In the genomic region with DNA sequence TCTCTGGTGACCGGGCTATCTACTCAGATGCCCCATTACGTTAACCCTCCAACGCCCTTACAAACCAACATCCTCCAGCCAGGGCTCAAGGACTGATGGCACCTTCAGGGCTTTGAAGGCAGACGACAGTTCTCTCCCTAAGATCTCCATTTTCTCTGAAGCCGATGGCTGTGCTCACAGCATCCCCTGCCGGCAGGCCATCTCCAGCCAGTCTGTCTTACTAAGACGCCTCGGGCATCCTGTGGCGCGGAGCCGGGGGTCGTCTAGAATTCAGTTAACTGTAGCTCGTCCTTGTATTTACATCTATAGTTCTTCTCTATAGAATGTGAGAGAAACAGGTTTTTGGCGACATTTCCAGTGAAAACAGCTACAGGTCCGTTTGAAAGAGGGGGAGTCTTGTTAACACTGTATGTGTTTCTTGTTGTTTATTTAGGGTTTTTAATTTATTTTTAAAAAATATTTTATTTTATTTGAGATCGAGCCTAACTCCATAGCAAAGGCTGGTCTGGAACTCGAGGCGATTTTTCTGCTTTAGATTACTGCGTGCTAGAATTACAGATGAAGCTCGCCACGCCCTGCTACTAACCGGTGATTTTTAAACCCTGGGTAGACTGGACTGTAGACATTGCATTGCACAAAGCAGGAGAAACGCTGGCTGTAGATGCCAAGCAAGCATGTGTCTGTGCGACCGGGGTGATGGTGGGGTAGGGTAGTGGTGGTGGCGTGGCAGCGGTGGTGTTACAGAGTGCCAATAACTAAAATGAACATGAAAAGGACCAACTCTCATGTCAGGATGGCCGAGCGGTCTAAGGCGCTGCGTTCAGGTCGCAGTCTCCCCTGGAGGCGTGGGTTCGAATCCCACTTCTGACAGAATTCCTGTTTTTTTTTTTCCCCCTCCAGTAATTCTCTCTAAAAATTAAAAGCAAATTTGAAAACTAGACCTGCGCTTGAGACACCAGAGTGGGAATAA, we compare ENCODE assay signal across 8 mouse cellular contexts. TPM values are rescaled to one million over a fixed set of nuclear protein-coding genes. Genes with fewer than 3 reads are reported as not detected.
A peak's percentile ranks its signal among the peaks of the same experiment; 100 is the strongest.
DNase-seq lines count a peak whose midpoint lies in the region; ATAC-seq and TF ChIP-seq lines count a peak whose summit lies in the region.

No protein-coding gene starts in this region.

- peak overlapping the region; percentile 15; the same call in 1 of the 2 replicates for H3K9ac ChIP-seq in embryonic facial prominence, embryonic 12.5 days
- peak overlapping the region; percentile 17 for H3K9ac ChIP-seq in heart, adult 2 months (ENCODE audit: low read depth, low read length)
- peak overlapping the region; percentile 55 for H3K9ac ChIP-seq in limb, embryonic 13.5 days
- H3K9ac ChIP-seq in midbrain, embryonic 15.5 days, result peak overlapping the region; percentile 42

- H3K9me3 ChIP-seq in embryonic facial prominence, embryonic 12.5 days, result no peaks in the 10 kb centered on the region
- H3K9me3 ChIP-seq in limb, embryonic 13.5 days, result no peaks in the 10 kb centered on the region
- no peaks in the 10 kb centered on the region for H3K9me3 ChIP-seq in midbrain, embryonic 15.5 days

- DNase-seq in 3T3-L1 (ENCODE audit: low read depth, low spot score), result peak; percentile 95
- DNase-seq in adrenal gland, postnatal 25 days, result peak; percentile 80
- peak; percentile 86 for DNase-seq in heart, adult 2 months
- peak; percentile 89 for DNase-seq in kidney, adult 2 months
- DNase-seq in spleen, postnatal 14 days (ENCODE audit: low spot score in 2 of 2), result peak; percentile 63 to 72

- TF ChIP-seq CTCF in heart, adult 2 months (IDR thresholded peaks at IDR 0.05), result no peak; the same call in none of the 2 replicates
- TF ChIP-seq CTCF in kidney, adult 2 months (conservative IDR thresholded peaks at IDR 0.05; ENCODE audit: insufficient read depth, insufficient read length, low read depth, low read length), result peak; percentile 91

- H3K36me3 ChIP-seq in embryonic facial prominence, embryonic 12.5 days, result no peaks in the 10 kb centered on the region
- no peaks in the 10 kb centered on the region for H3K36me3 ChIP-seq in heart, adult 2 months (ENCODE audit: control insufficient read depth, insufficient read depth, low read length)
- no peaks in the 10 kb centered on the region for H3K36me3 ChIP-seq in kidney, adult 2 months (ENCODE audit: control insufficient read depth, insufficient read depth, low read length)
- no peaks in the 10 kb centered on the region for H3K36me3 ChIP-seq in limb, embryonic 13.5 days
- no peaks in the 10 kb centered on the region for H3K36me3 ChIP-seq in midbrain, embryonic 15.5 days (replicated peaks)

- peak overlapping the region; percentile 49 for H3K4me3 ChIP-seq in embryonic facial prominence, embryonic 12.5 days
- peak overlapping the region; percentile 74 for H3K4me3 ChIP-seq in heart, adult 2 months
- peak overlapping the region; percentile 62 for H3K4me3 ChIP-seq in kidney, adult 2 months (ENCODE audit: insufficient read depth, low read depth, low read length)
- peak overlapping the region; percentile 52 for H3K4me3 ChIP-seq in limb, embryonic 13.5 days
- H3K4me3 ChIP-seq in midbrain, embryonic 15.5 days, result peak overlapping the region; percentile 46

- H3K27ac ChIP-seq in embryonic facial prominence, embryonic 12.5 days, result no peak overlapping the region
- H3K27ac ChIP-seq in heart, adult 2 months, result peak overlapping the region; percentile 53
- H3K27ac ChIP-seq in kidney, adult 2 months (ENCODE audit: insufficient read depth, low read depth, low read length), result no peak overlapping the region
- H3K27ac ChIP-seq in limb, embryonic 13.5 days, result peak overlapping the region; percentile 8; the same call in 1 of the 2 replicates
- H3K27ac ChIP-seq in midbrain, embryonic 15.5 days, result peak overlapping the region; percentile 82

- ATAC-seq in embryonic facial prominence, embryonic 12.5 days (ENCODE audit: insufficient number of reproducible peaks, insufficient read depth, low FRiP score, low TSS enrichment), result peak; percentile 84
- ATAC-seq in limb, embryonic 13.5 days (ENCODE audit: low FRiP score, low read depth), result peak; percentile 73
- peak; percentile 89 for ATAC-seq in midbrain, embryonic 15.5 days (replicated peaks)

- no peaks in the 10 kb centered on the region for H3K79me2 ChIP-seq in heart, adult 2 months (replicated peaks; ENCODE audit: control insufficient read depth, insufficient read depth, low read length)

- H3K4me1 ChIP-seq in embryonic facial prominence, embryonic 12.5 days, result no peaks in the 10 kb centered on the region
- peaks cover 12% of the 10 kb centered on the region for H3K4me1 ChIP-seq in heart, adult 2 months (ENCODE audit: control insufficient read depth, insufficient read depth, low read length)
- peaks cover 11% of the 10 kb centered on the region for H3K4me1 ChIP-seq in kidney, adult 2 months (ENCODE audit: control insufficient read depth, insufficient read depth, low read length)
- H3K4me1 ChIP-seq in limb, embryonic 13.5 days, result no peaks in the 10 kb centered on the region
- H3K4me1 ChIP-seq in midbrain, embryonic 15.5 days, result 0 out of 2 replicates have a peak, but pooled peaks cover 3% of the 10 kb centered on the region

- peak overlapping the region; percentile 52 for H3K4me2 ChIP-seq in embryonic facial prominence, embryonic 12.5 days (replicated peaks)
- H3K4me2 ChIP-seq in limb, embryonic 13.5 days (replicated peaks), result peak overlapping the region; percentile 65
- H3K4me2 ChIP-seq in midbrain, embryonic 15.5 days, result peak overlapping the region; percentile 46

- peaks cover 5% of the 10 kb centered on the region for H3K27me3 ChIP-seq in embryonic facial prominence, embryonic 12.5 days
- no peaks in the 10 kb centered on the region for H3K27me3 ChIP-seq in heart, adult 2 months (ENCODE audit: control insufficient read depth, insufficient read depth, low read length)
- H3K27me3 ChIP-seq in kidney, adult 2 months (replicated peaks; ENCODE audit: control insufficient read depth, insufficient read depth, low read length), result no peaks in the 10 kb centered on the region
- H3K27me3 ChIP-seq in limb, embryonic 13.5 days, result peaks cover 10% of the 10 kb centered on the region
- H3K27me3 ChIP-seq in midbrain, embryonic 15.5 days (replicated peaks), result 0 out of 2 replicates have a peak, but pooled peaks cover under 1% of the 10 kb centered on the region

- TF ChIP-seq POLR2A in heart, adult 2 months (IDR thresholded peaks at IDR 0.05; ENCODE audit: insufficient read depth, low read depth, low read length), result no peak
- no peak for TF ChIP-seq POLR2A in kidney, adult 2 months (IDR thresholded peaks at IDR 0.05; ENCODE audit: low read depth, low read length)

- intact Hi-C loops in heart, adult 2 months (cut with DNase I), result loop anchor here (1.0 to 2.0 kb wide), 5 partner anchors 37 to 211 kb away; partner anchors contain the start of genes Arl2bp and Cpne2

- TF ChIP-seq EP300 in heart, adult 2 months (IDR thresholded peaks at IDR 0.05; ENCODE audit: insufficient read depth, low read depth, low read length), result peak; percentile 91

- under 1% methylated on average over 35 of the region's 35 CpGs for WGBS in embryonic facial prominence, embryonic 12.5 days
- under 1% methylated on average over 35 of the region's 35 CpGs for WGBS in heart, adult 2 months
- under 1% methylated on average over 35 of the region's 35 CpGs for WGBS in kidney, adult 2 months
- under 1% methylated on average over 35 of the region's 35 CpGs for WGBS in limb, embryonic 13.5 days
- under 1% methylated on average over 35 of the region's 35 CpGs for WGBS in midbrain, embryonic 15.5 days

RNA-seq across cellular contexts. Expression of gene Pllp, which starts 7.1 kb away (rescaled TPM):
- total RNA-seq in adrenal gland, postnatal 25 days (2021), result 0.67 TPM in 1 of 2 replicates, not detected in the other
- 2.3 TPM in 2 replicates for polyA plus RNA-seq in embryonic facial prominence, embryonic 12.5 days (2016; fragmentation: Nextera tagmentation; extraction: Ambion mirVana)
- total RNA-seq in heart, adult 2 months (2021), result under 1 TPM; 0.55 to 0.63 TPM
- 1.1 and 2.6 TPM in 2 replicates for polyA plus RNA-seq in heart, adult 2 months (2012; rRNA removed)
- 160 and 166 TPM in 2 replicates for polyA plus RNA-seq in kidney, adult 2 months (2012; rRNA removed)
- polyA plus RNA-seq in limb, embryonic 13.5 days (2015; fragmentation: Nextera tagmentation; extraction: Ambion mirVana), result 0.50 and 0.83 TPM in 2 replicates
- 1.5 and 1.6 TPM in 2 replicates for polyA plus RNA-seq in midbrain, embryonic 15.5 days (2015; fragmentation: Nextera tagmentation; extraction: Ambion mirVana)

RNA-seq across cellular contexts. Expression of gene Arl2bp, which starts 36.7 kb away (rescaled TPM):
- 60.0 and 75.3 TPM in 2 replicates for total RNA-seq in adrenal gland, postnatal 25 days (2021)
- 162 and 168 TPM in 2 replicates for polyA plus RNA-seq in embryonic facial prominence, embryonic 12.5 days (2016; fragmentation: Nextera tagmentation; extraction: Ambion mirVana)
- 10 to 100 TPM; 77.2 to 84.1 TPM for total RNA-seq in heart, adult 2 months (2021)
- polyA plus RNA-seq in heart, adult 2 months (2012; rRNA removed), result 107 and 148 TPM in 2 replicates
- 76.2 and 77.2 TPM in 2 replicates for polyA plus RNA-seq in kidney, adult 2 months (2012; rRNA removed)
- 151 and 160 TPM in 2 replicates for polyA plus RNA-seq in limb, embryonic 13.5 days (2015; fragmentation: Nextera tagmentation; extraction: Ambion mirVana)
- 190 and 202 TPM in 2 replicates for polyA plus RNA-seq in midbrain, embryonic 15.5 days (2015; fragmentation: Nextera tagmentation; extraction: Ambion mirVana)

RNA-seq across cellular contexts. Expression of gene Ccl22, which starts 42.3 kb away (rescaled TPM):
- not detected in 2 replicates for total RNA-seq in adrenal gland, postnatal 25 days (2021)
- not detected in 2 replicates for polyA plus RNA-seq in embryonic facial prominence, embryonic 12.5 days (2016; fragmentation: Nextera tagmentation; extraction: Ambion mirVana)
- total RNA-seq in heart, adult 2 months (2021), result not detected
- polyA plus RNA-seq in heart, adult 2 months (2012; rRNA removed), result 0.14 and 0.41 TPM in 2 replicates
- polyA plus RNA-seq in kidney, adult 2 months (2012; rRNA removed), result 0.87 and 3.7 TPM in 2 replicates
- not detected in 2 replicates for polyA plus RNA-seq in limb, embryonic 13.5 days (2015; fragmentation: Nextera tagmentation; extraction: Ambion mirVana)
- 0.14 TPM in 1 of 2 replicates, not detected in the other for polyA plus RNA-seq in midbrain, embryonic 15.5 days (2015; fragmentation: Nextera tagmentation; extraction: Ambion mirVana)

Comparison
In these comparisons a context has a peak if more than half of its experiments do, and no peak if none do; other contexts are left out.
1. H3K27ac ChIP-seq: peak in heart, adult 2 months (single experiment), limb, embryonic 13.5 days (single experiment) and midbrain, embryonic 15.5 days (single experiment); none in embryonic facial prominence, embryonic 12.5 days (single experiment) and kidney, adult 2 months (single experiment).
2. RNA of gene Pllp, which starts 7.1 kb away (polyA plus RNA-seq): 160 to 166 TPM in kidney, adult 2 months; 1.1 to 2.6 TPM in heart, adult 2 months, 2.3 TPM in embryonic facial prominence, embryonic 12.5 days, 1.5 to 1.6 TPM in midbrain, embryonic 15.5 days and 0.50 to 0.83 TPM in limb, embryonic 13.5 days; every median in the first group is over 10 times any median in the second.
3. Peak in every context shown above with its lines, with median percentiles within 50 percentile points of each other: DNase-seq, ATAC-seq, H3K4me2 ChIP-seq, H3K4me3 ChIP-seq and H3K9ac ChIP-seq.